Mouse (Mus musculus) ES-Bruce4 (cell line): ENCODE data around the gene Hivep3.

Experiments used
- CTCF ChIP-seq: IDR thresholded peaks from one replicate; pipeline ENCODE4 v1.8.1; 2011; ENCODE audit warnings: low read depth, low read length
- EP300 ChIP-seq: IDR thresholded peaks from 2 replicates; pipeline ENCODE4 v1.6.1; 2011; ENCODE audit warnings: low read depth, low read length; ENCODE audit not compliant: insufficient read depth

- no peak for TF ChIP-seq EP300
- TF ChIP-seq CTCF = no peak
These were observed 80.9 kb downstream of the Hivep3 start for GRCm38 (mm10) chr4:119814185-119815132.
